19 mouse cellular contexts compared by ENCODE assay signal in the genomic region with DNA sequence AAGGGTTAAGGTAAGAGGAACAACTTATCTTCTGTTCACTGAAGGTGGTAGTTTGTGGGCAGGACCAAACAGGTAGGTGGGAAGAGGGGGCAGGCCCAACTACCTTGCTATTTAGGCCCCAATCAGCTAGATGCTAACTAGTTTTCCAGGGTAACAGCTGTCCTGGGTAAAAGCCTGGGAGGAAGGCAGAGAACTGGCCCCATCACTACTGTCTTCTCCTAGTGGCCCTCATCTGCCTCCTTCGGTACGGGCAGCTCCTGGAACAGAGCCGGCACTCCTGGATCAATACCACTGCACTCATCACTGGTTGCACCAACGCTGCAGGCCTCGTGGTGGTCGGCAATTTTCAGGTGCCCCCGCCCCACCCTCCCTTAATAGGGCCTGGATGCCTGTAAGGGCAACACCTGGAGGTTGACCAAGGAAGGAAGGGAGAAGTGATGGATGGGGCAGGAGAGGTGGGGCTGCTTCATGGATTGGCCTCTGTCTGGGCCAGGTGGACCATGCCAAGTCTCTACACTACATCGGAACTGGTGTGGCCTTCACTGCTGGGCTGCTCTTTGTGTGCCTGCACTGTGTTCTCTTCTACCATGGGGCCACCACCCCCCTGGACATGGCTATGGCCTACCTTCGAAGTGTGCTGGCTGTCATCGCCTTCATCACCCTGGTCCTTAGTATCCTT. TPM values are rescaled to one million over a fixed set of nuclear protein-coding genes. Genes with fewer than 3 reads are reported as not detected.
DNase-seq lines count a peak whose midpoint lies in the region; ATAC-seq lines count a peak whose summit lies in the region.
"Had no signal": no experiment of that assay in that cellular context is flagged by ENCODE, and none has a peak within 500 bp of the region (broad histone marks: within the 10 kb centered on the region; RNA-seq: fewer than 3 reads in every experiment).

No protein-coding gene starts in this region.

- 84% methylated on average over 10 of the region's 10 CpGs for WGBS in heart, embryonic 12.5 days
- 81% methylated on average over 10 of the region's 10 CpGs for WGBS in liver, embryonic 13.5 days (ENCODE audit: insufficient replicate concordance)

- no peaks in the 10 kb centered on the region for H3K27me3 ChIP-seq in heart, embryonic 12.5 days (replicated peaks)
- no peaks in the 10 kb centered on the region for H3K27me3 ChIP-seq in megakaryocyte, embryonic 14.5 days (replicated peaks)
- peaks cover 43% of the 10 kb centered on the region for H3K27me3 ChIP-seq in liver, embryonic 13.5 days
- H3K27me3 ChIP-seq: forebrain, embryonic 13.5 days; midbrain, embryonic 13.5 days; neural tube, embryonic 13.5 days had no signal

- H3K4me1 ChIP-seq in heart, embryonic 12.5 days (replicated peaks), result peaks cover 54% of the 10 kb centered on the region
- H3K4me1 ChIP-seq in megakaryocyte, embryonic 14.5 days, result peaks cover 89% of the 10 kb centered on the region
- peaks cover 87% of the 10 kb centered on the region for H3K4me1 ChIP-seq in liver, embryonic 13.5 days (replicated peaks)

- H3K4me3 ChIP-seq in heart, embryonic 12.5 days, result no peak overlapping the region
- peak overlapping the region; percentile 50 for H3K4me3 ChIP-seq in megakaryocyte, embryonic 14.5 days (replicated peaks)
- H3K4me3 ChIP-seq in liver, embryonic 13.5 days (replicated peaks), result no peak overlapping the region
- H3K4me3 ChIP-seq: erythroblast, embryonic 14.5 days; forebrain, embryonic 13.5 days; heart, adult 2 months; midbrain, embryonic 13.5 days; neural tube, embryonic 13.5 days had no signal

- H3K4me2 ChIP-seq in heart, embryonic 12.5 days, result no peak overlapping the region
- H3K4me2 ChIP-seq in liver, embryonic 13.5 days, result 0 out of 2 replicates have a peak overlapping the region, but pooled peaks have one; percentile 3
- H3K4me2 ChIP-seq: forebrain, embryonic 13.5 days; hindbrain, embryonic 14.5 days; lung, embryonic 14.5 days; midbrain, embryonic 13.5 days; neural tube, embryonic 13.5 days had no signal

- peaks cover 32% of the 10 kb centered on the region for H3K36me3 ChIP-seq in heart, embryonic 12.5 days
- H3K36me3 ChIP-seq in megakaryocyte, embryonic 14.5 days (replicated peaks; ENCODE audit: low read length), result peaks cover 65% of the 10 kb centered on the region
- peaks cover 35% of the 10 kb centered on the region for H3K36me3 ChIP-seq in liver, embryonic 13.5 days

- H3K27ac ChIP-seq in heart, embryonic 12.5 days (ENCODE audit: poor library complexity, severe bottlenecking), result no peak overlapping the region
- H3K27ac ChIP-seq in liver, embryonic 13.5 days, result no peak overlapping the region
- H3K27ac ChIP-seq: forebrain, embryonic 13.5 days; heart, adult 2 months; hindbrain, embryonic 14.5 days; midbrain, embryonic 13.5 days; neural tube, embryonic 13.5 days had no signal

- no peak for ATAC-seq in heart, embryonic 12.5 days (ENCODE audit: insufficient number of reproducible peaks, low FRiP score)
- ATAC-seq in megakaryocyte, adult 5-6 weeks (ENCODE audit: poor library complexity, severe bottlenecking), result no peak
- ATAC-seq in liver, embryonic 13.5 days (ENCODE audit: low read depth), result no peak
- ATAC-seq: forebrain, embryonic 13.5 days; midbrain, embryonic 13.5 days had no signal

- no peaks in the 10 kb centered on the region for H3K9me3 ChIP-seq in heart, embryonic 12.5 days (replicated peaks)
- H3K9me3 ChIP-seq in megakaryocyte, embryonic 14.5 days, result no peaks in the 10 kb centered on the region
- H3K9me3 ChIP-seq in liver, embryonic 13.5 days (replicated peaks), result no peaks in the 10 kb centered on the region
- H3K9me3 ChIP-seq: forebrain, embryonic 13.5 days; midbrain, embryonic 13.5 days; neural tube, embryonic 13.5 days had no signal

- peak overlapping the region; percentile 29; the same call in 1 of the 2 replicates for H3K9ac ChIP-seq in heart, embryonic 12.5 days
- no peak overlapping the region for H3K9ac ChIP-seq in liver, embryonic 13.5 days
- H3K9ac ChIP-seq: forebrain, embryonic 13.5 days; hindbrain, embryonic 14.5 days; lung, embryonic 14.5 days; midbrain, embryonic 13.5 days; neural tube, embryonic 13.5 days had no signal

- intact Hi-C loops in heart, postnatal 36 days (cut with DNase I), result no loop called here

- DNase-seq in heart, postnatal 36 days, result no peak
- no peak for DNase-seq in liver, embryonic 13.5 days
- no peak for DNase-seq in gastrocnemius, postnatal 25 days
- no peak for DNase-seq in urinary bladder, postnatal 4 days (ENCODE audit: low spot score in 2 of 2)
- DNase-seq: adrenal gland, adult 8-10 months; gastrocnemius, postnatal 10 days; heart, adult 2 months; kidney, adult 9 months; kidney, postnatal 36 days; lung, embryonic 14.5 days had no signal

RNA-seq across cellular contexts. Expression of a gene that starts 3.0 kb away (rescaled TPM):
- polyA plus RNA-seq in heart, embryonic 12.5 days (2016; fragmentation: Nextera tagmentation; extraction: Ambion mirVana), result 13.3 and 13.5 TPM in 2 replicates
- total RNA-seq in heart, postnatal 36 days (2021), result 10 to 100 TPM; 19.3 to 22.6 TPM
- 48.1 and 129 TPM in 2 replicates for polyA plus RNA-seq in megakaryocyte, embryonic 14.5 days (2012; ENCODE audit: insufficient read depth, low replicate concordance)
- total RNA-seq in megakaryocyte, adult 5-6 weeks (2015), result 0.20 and 2.3 TPM in 2 replicates
- total RNA-seq in megakaryocyte, adult 5-6 weeks (2017), result 0.26 and 0.45 TPM in 2 replicates
- polyA plus RNA-seq in liver, embryonic 13.5 days (2015; fragmentation: Nextera tagmentation; extraction: Ambion mirVana), result 32.5 and 37.9 TPM in 2 replicates
- total RNA-seq in gastrocnemius, postnatal 25 days (2021), result 10 to 100 TPM; 14.8 to 17.3 TPM
- total RNA-seq: common myeloid progenitor, adult 5-6 weeks had no signal

RNA-seq across cellular contexts. Expression of a gene that starts 8.5 kb away (rescaled TPM):
- polyA plus RNA-seq in heart, embryonic 12.5 days (2016; fragmentation: Nextera tagmentation; extraction: Ambion mirVana), result 90.0 and 92.9 TPM in 2 replicates
- total RNA-seq in heart, postnatal 36 days (2021), result 10 to 100 TPM; 42.8 to 47.6 TPM
- 64.6 and 113 TPM in 2 replicates for polyA plus RNA-seq in megakaryocyte, embryonic 14.5 days (2012; ENCODE audit: insufficient read depth, low replicate concordance)
- total RNA-seq in megakaryocyte, adult 5-6 weeks (2015), result 69.3 and 70.0 TPM in 2 replicates
- 49.5 and 52.1 TPM in 2 replicates for total RNA-seq in megakaryocyte, adult 5-6 weeks (2017)
- 76.9 and 82.6 TPM in 2 replicates for polyA plus RNA-seq in liver, embryonic 13.5 days (2015; fragmentation: Nextera tagmentation; extraction: Ambion mirVana)
- 10 to 100 TPM; 23.8 to 28.8 TPM for total RNA-seq in gastrocnemius, postnatal 25 days (2021)

RNA-seq across cellular contexts. Expression of a gene that starts 11.1 kb away (rescaled TPM):
- 17.2 and 19.9 TPM in 2 replicates for polyA plus RNA-seq in heart, embryonic 12.5 days (2016; fragmentation: Nextera tagmentation; extraction: Ambion mirVana)
- 10 to 100 TPM in 1 of 2 experiments, 1 to 10 TPM in 1; 9.8 to 11.3 TPM for total RNA-seq in heart, postnatal 36 days (2021)
- polyA plus RNA-seq in megakaryocyte, embryonic 14.5 days (2012; ENCODE audit: insufficient read depth, low replicate concordance), result 3.9 and 10.7 TPM in 2 replicates
- total RNA-seq in megakaryocyte, adult 5-6 weeks (2015), result 34.0 and 40.5 TPM in 2 replicates
- 26.7 and 30.7 TPM in 2 replicates for total RNA-seq in megakaryocyte, adult 5-6 weeks (2017)
- polyA plus RNA-seq in liver, embryonic 13.5 days (2015; fragmentation: Nextera tagmentation; extraction: Ambion mirVana), result 14.5 and 17.7 TPM in 2 replicates
- total RNA-seq in gastrocnemius, postnatal 25 days (2021), result 10 to 100 TPM; 11.2 to 12.8 TPM

RNA-seq across cellular contexts. Expression of a gene that starts 13.2 kb away (rescaled TPM):
- polyA plus RNA-seq in heart, embryonic 12.5 days (2016; fragmentation: Nextera tagmentation; extraction: Ambion mirVana), result 36.0 and 39.7 TPM in 2 replicates
- 10 to 100 TPM; 14.7 to 16.6 TPM for total RNA-seq in heart, postnatal 36 days (2021)
- polyA plus RNA-seq in megakaryocyte, embryonic 14.5 days (2012; ENCODE audit: insufficient read depth, low replicate concordance), result 6.4 and 27.8 TPM in 2 replicates
- total RNA-seq in megakaryocyte, adult 5-6 weeks (2015), result 36.8 and 42.1 TPM in 2 replicates
- 71.7 and 77.1 TPM in 2 replicates for total RNA-seq in megakaryocyte, adult 5-6 weeks (2017)
- 52.6 and 60.6 TPM in 2 replicates for polyA plus RNA-seq in liver, embryonic 13.5 days (2015; fragmentation: Nextera tagmentation; extraction: Ambion mirVana)
- 10 to 100 TPM; 18.6 to 20.3 TPM for total RNA-seq in gastrocnemius, postnatal 25 days (2021)

RNA-seq across cellular contexts. Expression of a gene that starts 22.0 kb away (rescaled TPM):
- polyA plus RNA-seq in heart, embryonic 12.5 days (2016; fragmentation: Nextera tagmentation; extraction: Ambion mirVana), result 48.3 and 52.1 TPM in 2 replicates
- total RNA-seq in heart, postnatal 36 days (2021), result 10 to 100 TPM; 67.4 to 72.6 TPM
- 12.5 and 61.7 TPM in 2 replicates for polyA plus RNA-seq in megakaryocyte, embryonic 14.5 days (2012; ENCODE audit: insufficient read depth, low replicate concordance)
- total RNA-seq in megakaryocyte, adult 5-6 weeks (2015), result 15.4 and 20.0 TPM in 2 replicates
- 6.5 and 12.4 TPM in 2 replicates for total RNA-seq in megakaryocyte, adult 5-6 weeks (2017)
- 99.0 and 99.7 TPM in 2 replicates for polyA plus RNA-seq in liver, embryonic 13.5 days (2015; fragmentation: Nextera tagmentation; extraction: Ambion mirVana)
- 10 to 100 TPM; 97.2 to 99.9 TPM for total RNA-seq in gastrocnemius, postnatal 25 days (2021)

Comparison
In these comparisons a context has a peak if more than half of its experiments do, and no peak if none do; other contexts are left out.
1. RNA of a gene that starts 3.0 kb away (total RNA-seq): 19.3 to 22.6 TPM in heart, postnatal 36 days and 14.8 to 17.3 TPM in gastrocnemius, postnatal 25 days; 0.20 to 2.3 TPM in megakaryocyte, adult 5-6 weeks; every median in the first group is over 4 times any median in the second.